Mouse (Mus musculus) intestine, embryonic 14.5 days (tissue): ENCODE measurements around the gene Hist1h2br. TPM values are rescaled to one million over a fixed set of nuclear protein-coding genes. Genes with fewer than 3 reads are reported as not detected.
"Not testable (repeated sequence)": the region's sequence is repeated elsewhere in the genome, so short reads cannot be mapped to it uniquely, and the experiment has no call there.

Experiments
- ATAC-seq: fragments of 200-750 bp; cut with Nextera tagmentation; replicated peaks from 2 replicates; pipeline ENCODE4 v1.8.0; 2017; ENCODE audit warnings: low read depth, moderate number of reproducible peaks, moderate TSS enrichment, moderate library complexity; ENCODE audit not compliant: low FRiP score, low TSS enrichment
- DNase-seq: peaks from one replicate; pipeline ENCODE4 v3.0.0-alpha.2; 2018; ENCODE audit warnings: low spot score
- H3K27ac ChIP-seq: fragments of 300-500 bp; sonication (generic); 2 replicates; pipeline ENCODE4 v1.5.1; 2014; ENCODE audit warnings: low read depth, mild to moderate bottlenecking, control low read depth
- H3K27me3 ChIP-seq: fragments of 300-500 bp; sonication (generic); replicated peaks from 2 replicates; pipeline ENCODE4 v1.6.1; 2014; ENCODE audit warnings: low read length, control low read depth; ENCODE audit not compliant: control insufficient read depth, insufficient read depth
- H3K36me3 ChIP-seq: fragments of 300-500 bp; sonication (generic); 2 replicates; pipeline ENCODE4 v1.6.1; 2014; ENCODE audit warnings: low read length, control low read depth; ENCODE audit not compliant: control insufficient read depth, insufficient read depth
- H3K4me1 ChIP-seq: fragments of 300-500 bp; sonication (generic); replicated peaks from 2 replicates; pipeline ENCODE4 v1.6.1; 2014; ENCODE audit warnings: low read length, control low read depth, mixed read lengths; ENCODE audit not compliant: control insufficient read depth, insufficient read depth
- H3K4me2 ChIP-seq: fragments of 300-500 bp; sonication (generic); 2 replicates; pipeline ENCODE4 v1.6.1; 2014; ENCODE audit warnings: low read length
- H3K4me3 ChIP-seq: fragments of 300-500 bp; sonication (generic); 2 replicates; pipeline ENCODE4 v1.5.1; 2014; ENCODE audit warnings: low read depth, low read length, control low read depth, mixed read lengths
- H3K9ac ChIP-seq: fragments of 300-500 bp; sonication (generic); 2 replicates; pipeline ENCODE4 v1.6.1; 2014; ENCODE audit warnings: mild to moderate bottlenecking, low read length
- H3K9me3 ChIP-seq: fragments of 300-500 bp; sonication (generic); 2 replicates; pipeline ENCODE4 v1.6.1; 2016; ENCODE audit warnings: low read length, control low read depth; ENCODE audit not compliant: control insufficient read depth
- WGBS: fragments of 180-500 bp; shearing (Covaris S2); extraction: QIAGEN DNeasy Blood & Tissue Kit; methylation state at CpG from one replicate; pipeline ENCODE4 v1.1.7; 2014; 5-methylcytosine and 5-hydroxymethylcytosine counted together
- polyA plus RNA-seq: library from polyadenylated mRNA; unstranded; fragments of >200 nt; fragmentation: Nextera tagmentation; extraction: Ambion mirVana; gene quantifications from 2 replicates; pipeline ENCODE4 v1.2.1, GENCODE M21; 2014

The Hist1h2br gene
- polyA plus RNA-seq, 1 experiment from 2014 or later, result 22.1 TPM

DNA sequence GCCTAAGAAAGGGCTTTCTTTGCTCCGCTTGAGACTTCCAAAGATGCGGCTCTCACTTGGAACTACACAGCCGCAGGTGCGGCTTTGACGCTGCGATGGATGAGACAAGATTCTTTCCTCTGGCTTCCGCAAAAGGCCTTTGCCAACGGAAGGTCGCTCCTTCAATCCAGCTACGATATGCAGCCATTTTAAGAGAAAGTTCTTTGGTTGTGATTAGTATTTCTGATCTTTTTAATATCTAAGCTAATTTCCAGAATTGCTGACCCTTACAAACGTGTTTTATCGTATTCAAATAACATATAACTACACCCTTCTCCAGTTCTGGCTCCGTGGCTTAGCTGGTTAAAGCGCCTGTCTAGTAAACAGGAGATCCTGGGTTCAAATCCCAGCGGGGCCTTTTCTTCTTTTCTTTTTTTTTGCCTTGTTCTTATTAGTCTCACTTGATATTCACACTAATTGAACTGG is 22.2 kb downstream of the Hist1h2br start:
- H3K4me3 ChIP-seq, result peak overlapping the region; percentile 45
- peak; percentile 75 for DNase-seq
- H3K27me3 ChIP-seq, result no peaks in the 10 kb centered on the region
- no peak overlapping the region for H3K27ac ChIP-seq
- no peaks in the 10 kb centered on the region for H3K36me3 ChIP-seq
- ATAC-seq, result peak; percentile 60; the same call in 1 of the 2 replicates
- peak overlapping the region; percentile 50 for H3K4me2 ChIP-seq
- H3K9me3 ChIP-seq, result no peaks in the 10 kb centered on the region
- no peaks in the 10 kb centered on the region for H3K4me1 ChIP-seq
- H3K9ac ChIP-seq, result peak overlapping the region; percentile 34
- WGBS, result 3% methylated on average over 15 of the region's 15 CpGs

DNA sequence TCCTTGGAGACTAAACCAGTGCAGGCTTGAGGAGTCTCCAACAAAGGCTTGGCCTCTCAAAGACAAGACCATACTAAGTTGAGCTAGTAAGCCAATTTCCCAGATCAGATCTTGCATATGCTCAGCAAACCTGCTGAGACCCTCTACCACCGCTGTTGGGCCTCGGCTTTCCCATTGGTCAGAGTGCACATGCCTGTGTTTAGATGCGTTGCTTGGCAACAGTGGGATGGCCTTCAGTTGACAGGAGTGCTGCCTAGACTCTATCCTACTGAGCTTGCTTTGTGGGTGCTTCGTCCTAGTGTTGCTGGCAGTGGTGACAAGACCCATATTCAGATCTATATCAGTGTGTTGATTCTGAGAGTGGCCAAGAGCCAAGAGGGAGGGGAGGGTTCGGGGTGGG is 28.1 kb downstream of the Hist1h2br start:
- Histone ChIP-seq H3K4me3 (no peak overlapping the region), H3K36me3 (no peaks in the 10 kb centered on the region), H3K4me1 (no peaks in the 10 kb centered on the region), H3K9ac (no peak overlapping the region), H3K27me3 (no peaks in the 10 kb centered on the region), H3K4me2 (no peak overlapping the region), H3K9me3 (no peaks in the 10 kb centered on the region), H3K27ac (no peak overlapping the region)
- DNase-seq (no peak), ATAC-seq (no peak)
- WGBS, result 22% methylated on average over 5 of the region's 5 CpGs

DNA sequence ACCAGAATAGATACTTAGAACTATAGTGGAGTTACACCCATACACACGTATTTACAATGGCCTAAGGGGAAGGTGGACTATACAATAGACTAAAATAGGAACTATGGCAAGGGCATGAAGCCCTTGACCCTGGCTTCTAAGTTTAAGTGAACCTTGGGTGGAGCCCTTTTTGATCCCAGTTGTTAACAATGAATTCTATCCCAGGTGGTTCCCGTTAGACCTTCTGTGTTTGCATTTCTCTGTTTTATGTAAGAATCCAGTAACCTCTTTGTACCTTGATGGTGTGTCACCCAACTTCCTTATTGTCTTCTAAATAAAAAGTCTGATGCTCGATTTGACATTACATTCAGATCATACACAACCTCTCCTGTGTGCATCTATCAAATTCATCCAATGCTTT is 32.0 kb downstream of the Hist1h2br start:
- not testable (repeated sequence) for ATAC-seq, H3K9me3 ChIP-seq, H3K4me3 ChIP-seq, H3K27ac ChIP-seq, H3K27me3 ChIP-seq, H3K36me3 ChIP-seq, DNase-seq, H3K4me1 ChIP-seq, H3K9ac ChIP-seq, H3K4me2 ChIP-seq
- 88% methylated on average over 3 of the region's 3 CpGs for WGBS

DNA sequence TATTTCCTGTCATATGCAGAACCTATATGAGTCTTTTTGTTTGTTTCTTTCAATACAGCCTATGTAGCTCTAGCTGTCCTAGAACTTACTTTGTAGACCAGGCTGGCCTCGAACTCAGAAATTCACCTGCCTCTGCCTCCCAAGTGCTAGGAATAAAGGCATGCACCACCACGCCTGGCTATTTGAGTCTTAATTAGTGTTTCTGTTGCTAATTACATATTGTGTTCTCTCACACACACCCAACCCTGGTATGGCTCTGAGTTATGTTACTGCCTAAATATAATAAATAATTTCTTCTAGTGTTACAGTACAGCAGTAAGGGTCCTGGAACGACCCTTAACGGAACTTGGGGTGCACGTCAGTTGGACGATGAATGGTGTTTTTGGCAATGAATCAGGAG is 47.2 kb downstream of the Hist1h2br start:
- H3K4me3 ChIP-seq, result no peak overlapping the region
- H3K27ac ChIP-seq, result no peak overlapping the region
- no peaks in the 10 kb centered on the region for H3K36me3 ChIP-seq
- no peak for DNase-seq
- H3K4me2 ChIP-seq, result no peak overlapping the region
- no peak for ATAC-seq
- H3K27me3 ChIP-seq, result no peaks in the 10 kb centered on the region
- no peak overlapping the region for H3K9ac ChIP-seq
- H3K9me3 ChIP-seq, result no peaks in the 10 kb centered on the region
- H3K4me1 ChIP-seq, result no peaks in the 10 kb centered on the region
- WGBS, result 86% methylated on average over 6 of the region's 6 CpGs

DNA sequence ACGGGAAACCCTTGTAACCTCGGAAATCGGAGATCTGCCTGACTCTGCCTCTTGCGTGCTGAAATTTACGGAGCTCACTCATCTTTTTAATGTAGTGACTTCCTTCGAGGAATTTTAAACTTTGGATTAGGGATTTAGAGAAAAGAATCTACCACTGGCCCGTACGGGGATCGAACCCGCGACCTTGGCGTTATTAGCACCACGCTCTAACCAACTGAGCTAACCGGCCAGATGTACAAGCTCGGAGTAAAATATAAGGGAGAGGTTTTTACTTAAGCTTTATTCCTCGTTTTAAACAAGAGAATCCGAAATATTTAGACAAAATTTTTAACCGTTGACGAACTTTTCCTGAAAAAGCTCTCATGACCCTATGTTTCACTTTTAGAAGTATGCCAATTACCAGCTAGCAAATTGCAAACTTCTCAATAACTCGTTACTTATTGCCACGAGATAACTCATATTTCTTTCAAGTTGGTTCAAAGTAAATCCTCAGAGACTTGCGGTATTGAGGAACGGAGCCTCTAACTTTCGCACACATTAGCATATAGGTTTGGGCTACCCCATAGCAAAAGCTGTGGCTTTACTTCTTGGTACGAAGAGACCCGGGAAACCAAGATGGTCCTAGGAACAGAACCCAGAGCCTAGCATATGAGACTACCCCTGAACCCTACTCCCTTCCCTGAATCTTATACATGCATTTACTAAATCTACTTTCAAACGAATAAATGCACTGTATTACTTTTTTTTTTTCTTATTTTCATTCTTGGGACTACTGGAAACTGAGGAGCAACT is 48.5 kb downstream of the Hist1h2br start:
- 0 out of 2 replicates have a peak overlapping the region, but pooled peaks have one; percentile 30 for H3K9ac ChIP-seq
- ATAC-seq, result peak; percentile 77; the same call in 1 of the 2 replicates

DNA sequence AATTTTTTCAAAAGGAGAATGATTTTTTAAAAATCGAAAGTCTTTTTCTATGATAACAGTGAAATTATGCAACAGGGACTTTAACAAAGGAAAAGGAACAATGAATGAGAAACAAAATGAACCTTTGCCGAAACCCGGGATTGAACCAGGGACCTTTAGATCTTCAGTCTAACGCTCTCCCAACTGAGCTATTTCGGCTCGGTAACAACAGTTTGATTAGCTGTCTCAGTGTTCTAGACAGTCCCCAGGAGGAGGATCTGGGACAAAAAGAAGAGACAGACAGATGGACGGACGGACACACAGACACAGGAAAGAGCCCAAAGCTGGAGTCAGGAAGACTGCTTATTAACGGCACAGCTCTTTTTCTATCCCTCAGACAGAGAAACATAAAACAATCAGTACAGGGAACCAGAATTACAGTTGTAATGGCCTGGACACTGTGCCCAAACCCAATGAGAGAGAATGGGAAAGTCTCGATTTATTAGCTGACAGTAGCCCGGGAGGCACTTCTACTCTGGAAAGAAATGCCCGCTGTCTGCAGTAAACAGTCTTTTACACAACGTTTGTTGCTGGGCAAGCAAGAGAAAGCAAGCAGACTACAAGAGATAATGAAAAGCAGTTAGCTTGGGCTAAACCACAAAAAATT is 49.3 kb downstream of the Hist1h2br start:
- Histone ChIP-seq H3K9me3 (no peaks in the 10 kb centered on the region), H3K27me3 (no peaks in the 10 kb centered on the region), H3K36me3 (no peaks in the 10 kb centered on the region), H3K4me3 (peak overlapping the region; percentile 41), H3K4me2 (peak overlapping the region; percentile 50), H3K27ac (no peak overlapping the region), H3K4me1 (no peaks in the 10 kb centered on the region), H3K9ac (peak overlapping the region; percentile 20; the same call in 1 of the 2 replicates)
- DNase-seq, result peak; percentile 90
- WGBS, result 5% methylated on average over 13 of the region's 13 CpGs
- ATAC-seq, result no peak; the same call in 1 of the 2 replicates

More for the DNA sequence above, 48.5 kb downstream of the Hist1h2br start:
- H3K4me2 ChIP-seq, result peak overlapping the region; percentile 50
- 5% methylated on average over 27 of the region's 27 CpGs for WGBS
- H3K4me1 ChIP-seq, result no peaks in the 10 kb centered on the region
- H3K4me3 ChIP-seq, result peak overlapping the region; percentile 41
- H3K27ac ChIP-seq, result no peak overlapping the region
- H3K27me3 ChIP-seq, result no peaks in the 10 kb centered on the region
- peak; percentile 75 for DNase-seq
- no peaks in the 10 kb centered on the region for H3K36me3 ChIP-seq
- H3K9me3 ChIP-seq, result no peaks in the 10 kb centered on the region

DNA sequence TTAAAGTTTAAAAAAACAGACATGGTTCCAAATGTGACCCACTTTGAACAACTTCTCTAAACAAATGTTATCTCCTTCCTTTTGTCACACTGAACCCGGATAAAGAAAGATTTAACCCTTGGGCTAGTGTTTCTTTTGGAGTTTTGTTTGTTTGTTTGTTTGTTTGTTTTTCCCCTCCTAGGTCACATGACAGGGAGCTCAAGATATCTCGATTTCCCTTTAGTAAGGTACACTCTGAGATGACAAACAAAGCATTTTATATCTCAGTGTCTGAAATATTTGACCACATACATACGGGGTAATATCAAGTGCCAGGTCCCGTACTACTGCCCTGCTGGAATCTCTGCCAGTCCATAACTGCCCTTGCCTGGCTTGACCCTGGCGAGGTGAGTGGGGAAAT is 49.9 kb downstream of the Hist1h2br start:
- Histone ChIP-seq H3K4me3 (peak overlapping the region; percentile 41), H3K27me3 (no peaks in the 10 kb centered on the region), H3K36me3 (no peaks in the 10 kb centered on the region), H3K4me2 (peak overlapping the region; percentile 50), H3K27ac (no peak overlapping the region), H3K9me3 (no peaks in the 10 kb centered on the region), H3K4me1 (no peaks in the 10 kb centered on the region), H3K9ac (peak overlapping the region; percentile 20; the same call in 1 of the 2 replicates)
- 31% methylated on average over 5 of the region's 5 CpGs for WGBS
- no peak for DNase-seq
- no peak for ATAC-seq

DNA sequence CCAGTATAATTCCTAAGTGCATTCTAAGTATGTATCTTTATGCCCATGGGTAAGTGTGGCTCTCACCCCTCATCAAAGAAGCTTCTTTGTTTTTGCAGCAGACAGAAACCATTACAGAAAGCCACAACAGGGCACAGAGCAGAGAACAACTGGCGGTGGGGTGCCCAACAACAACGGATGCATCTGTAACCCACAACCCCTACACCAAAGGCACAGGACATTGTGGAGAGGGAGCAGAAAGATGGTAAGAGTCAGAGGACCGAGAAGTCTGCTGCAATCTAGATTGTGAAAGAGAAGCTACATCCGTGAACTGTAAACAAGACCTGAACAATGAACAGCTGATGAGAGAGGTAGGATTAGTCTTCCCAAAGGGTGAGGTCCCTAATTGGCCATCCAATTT is 51.0 kb downstream of the Hist1h2br start:
- Histone ChIP-seq H3K9me3 (no peaks in the 10 kb centered on the region), H3K4me3 (no peak overlapping the region), H3K27ac (no peak overlapping the region), H3K4me2 (no peak overlapping the region), H3K27me3 (no peaks in the 10 kb centered on the region), H3K4me1 (no peaks in the 10 kb centered on the region), H3K36me3 (no peaks in the 10 kb centered on the region), H3K9ac (no peak overlapping the region)
- DNase-seq (no peak), ATAC-seq (no peak)
- WGBS, result 65% methylated on average over 4 of the region's 4 CpGs
